Mouse (Mus musculus) layer of hippocampus, adult 6 months (tissue): ENCODE results near the gene Etv1. TPM values are rescaled to one million over a fixed set of nuclear protein-coding genes. Genes with fewer than 3 reads are reported as not detected.

Experiments used
- long read RNA-seq, 2 experiments: library from polyadenylated mRNA; unstranded; transcript quantifications; one replicate each; pipeline ENCODE4 v2.0.0; 2019 to 2020
- polyA plus RNA-seq: library from polyadenylated mRNA; unstranded; fragments of <200 nt; fragmentation: Nextera tagmentation; gene quantifications from 2 replicates; pipeline ENCODE4 v1.2.3, GENCODE M21; 2021

Etv1 gene
- polyA plus RNA-seq, result 63.7 and 82.3 TPM in 2 replicates
- long read RNA-seq, experiment 1, full-length matches to known transcripts, result 23 of 86 reads
- long read RNA-seq, experiment 1, partial matches to known transcripts, result 40 of 86 reads
- long read RNA-seq, experiment 1, other reads (novel, unspliced or antisense), result 23 of 86 reads
- long read RNA-seq, experiment 2, full-length matches to known transcripts, result 124 of 239 reads
- long read RNA-seq, experiment 2, partial matches to known transcripts, result 31 of 239 reads
- long read RNA-seq, experiment 2, other reads (novel, unspliced or antisense), result 84 of 239 reads

DNA sequence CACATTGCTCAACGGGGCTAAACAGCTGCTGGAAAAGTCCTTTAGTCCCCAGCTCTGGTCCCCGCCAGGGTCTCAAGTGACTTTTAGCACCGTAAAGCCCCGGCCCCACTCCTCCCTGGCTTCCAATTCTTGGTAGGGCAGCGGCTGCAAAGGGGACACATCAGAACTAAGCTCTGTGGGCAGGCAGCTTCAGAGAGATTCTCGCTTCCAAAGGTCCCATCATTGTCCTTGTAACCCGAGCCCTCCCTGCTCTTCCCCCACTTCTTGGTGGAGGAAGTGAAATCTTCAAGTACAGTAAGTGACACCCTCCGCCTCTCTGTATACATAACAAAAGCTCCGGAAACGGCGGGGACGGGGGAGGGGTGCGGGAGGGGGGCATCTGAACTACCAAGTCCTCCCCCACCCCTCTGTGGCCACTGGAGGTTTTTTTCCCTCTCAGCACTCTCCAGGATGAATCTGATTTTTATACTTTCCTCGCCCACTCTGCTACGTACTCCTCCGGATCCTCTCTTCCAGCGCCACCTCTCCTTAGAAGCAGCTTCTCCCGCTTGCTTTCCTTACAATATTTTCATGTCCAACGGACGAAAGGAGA is at the start of gene Etv1:
Gene Etv1, plus strand, starts transcription at position 195 of the 592 bp plus-strand sequence.

